Mouse (Mus musculus): ENCODE measurements around the gene Sugp2. TPM values are rescaled to one million over a fixed set of nuclear protein-coding genes. Genes with fewer than 3 reads are reported as not detected.

The Sugp2 gene
- polyA plus RNA-seq, 1 experiment: 26.2 TPM

GRCm38 (mm10) chr8:70293988-70294405 is 60.0 kb downstream of the Sugp2 start:
- no peak for TF ChIP-seq GATA1 (IDR thresholded peaks at IDR 0.05; ENCODE audit: low read length)

- TF ChIP-seq GATA1 (IDR thresholded peaks at IDR 0.05; ENCODE audit: low read length): no peak
Observed at GRCm38 (mm10) chr8:70300881-70301280, 66.9 kb downstream of the Sugp2 start.

DNA sequence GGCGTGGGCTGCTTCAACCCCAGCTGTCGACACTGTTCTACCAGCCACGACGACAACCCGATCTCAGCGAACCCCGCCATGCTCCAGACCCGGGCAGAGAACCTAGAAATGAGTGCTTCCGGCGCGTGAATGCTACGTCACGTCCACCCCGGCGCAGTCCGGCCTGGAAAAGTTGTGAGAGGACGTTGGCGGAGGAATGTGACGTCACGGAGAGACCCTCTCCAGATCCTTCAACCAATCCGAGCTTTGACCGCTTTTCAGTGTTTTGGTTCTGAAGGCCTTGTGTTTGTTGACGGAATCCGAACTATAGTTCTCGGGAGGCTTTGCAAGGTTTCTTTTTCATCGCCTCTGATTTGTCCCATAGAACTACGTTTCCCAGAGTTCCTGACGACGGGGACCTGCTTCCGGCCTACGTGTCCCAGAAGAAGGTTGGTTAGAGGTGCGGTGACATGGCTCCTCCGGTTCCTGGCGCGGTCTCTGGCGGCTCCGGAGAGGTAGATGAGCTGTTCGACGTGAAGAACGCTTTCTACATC is 68.4 kb downstream of the Sugp2 start, which contains the start of the genes Ddx49 and Cope:
Ddx49 (minus strand) TSS at position 132 of the 533 bp plus-strand sequence.
Cope (plus strand) TSS at position 161 of the 533 bp plus-strand sequence.
- no peak for TF ChIP-seq GATA1 (IDR thresholded peaks at IDR 0.05; ENCODE audit: low read length)

GRCm38 (mm10) chr8:70302901-70303300 is 68.9 kb downstream of the Sugp2 start:
- no peak for TF ChIP-seq GATA1 (IDR thresholded peaks at IDR 0.05; ENCODE audit: low read length)

DNA sequence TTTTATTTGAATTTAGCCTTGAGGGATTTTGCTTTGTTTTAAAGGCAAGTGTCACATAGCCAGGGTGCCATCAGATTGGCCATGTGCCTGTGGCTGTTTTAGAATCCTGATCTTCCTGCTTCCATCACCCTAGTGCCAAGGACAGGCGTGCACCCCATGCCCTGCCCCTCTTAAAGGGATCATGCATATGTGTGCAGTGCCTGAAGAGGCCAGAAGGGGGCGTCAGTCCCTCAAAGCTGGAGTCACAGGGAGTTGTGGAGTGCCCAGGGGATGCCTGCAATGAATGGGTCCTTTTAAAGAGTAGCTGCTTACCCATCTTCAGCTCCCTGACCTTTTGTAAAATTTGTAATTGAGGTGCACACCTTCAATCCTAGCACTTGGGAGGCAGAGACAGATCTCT is 75.3 kb downstream of the Sugp2 start:
- no peak for TF ChIP-seq GATA1 (IDR thresholded peaks at IDR 0.05; ENCODE audit: low read length)

DNA sequence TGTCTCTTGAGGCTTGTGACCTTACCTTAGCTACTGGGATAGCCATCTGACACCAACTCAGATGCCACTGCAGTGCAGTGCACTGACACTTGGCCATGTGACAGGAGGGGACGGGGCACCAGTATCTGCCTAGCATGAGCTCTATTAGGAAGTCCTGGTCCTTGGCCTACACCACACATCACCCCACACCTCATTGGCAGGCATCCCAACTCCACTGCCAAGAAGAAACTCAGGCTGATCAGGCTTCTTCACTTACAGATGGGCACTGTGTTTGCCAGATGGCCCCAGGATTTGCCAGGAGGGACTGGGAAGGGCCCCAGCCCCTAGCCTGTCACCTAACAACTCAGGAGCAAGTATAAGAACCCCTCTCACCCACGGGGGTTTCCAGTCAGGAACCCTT is 79.4 kb downstream of the Sugp2 start:
- TF ChIP-seq GATA1 (IDR thresholded peaks at IDR 0.05; ENCODE audit: low read length): no peak

- TF ChIP-seq GATA1 (IDR thresholded peaks at IDR 0.05; ENCODE audit: low read length): no peak
Observed at GRCm38 (mm10) chr8:70315624-70316510, 81.8 kb downstream of the Sugp2 start, which contains the start of gene Cers1. Cers1 (plus strand) TSS chr8:70315775.

DNA sequence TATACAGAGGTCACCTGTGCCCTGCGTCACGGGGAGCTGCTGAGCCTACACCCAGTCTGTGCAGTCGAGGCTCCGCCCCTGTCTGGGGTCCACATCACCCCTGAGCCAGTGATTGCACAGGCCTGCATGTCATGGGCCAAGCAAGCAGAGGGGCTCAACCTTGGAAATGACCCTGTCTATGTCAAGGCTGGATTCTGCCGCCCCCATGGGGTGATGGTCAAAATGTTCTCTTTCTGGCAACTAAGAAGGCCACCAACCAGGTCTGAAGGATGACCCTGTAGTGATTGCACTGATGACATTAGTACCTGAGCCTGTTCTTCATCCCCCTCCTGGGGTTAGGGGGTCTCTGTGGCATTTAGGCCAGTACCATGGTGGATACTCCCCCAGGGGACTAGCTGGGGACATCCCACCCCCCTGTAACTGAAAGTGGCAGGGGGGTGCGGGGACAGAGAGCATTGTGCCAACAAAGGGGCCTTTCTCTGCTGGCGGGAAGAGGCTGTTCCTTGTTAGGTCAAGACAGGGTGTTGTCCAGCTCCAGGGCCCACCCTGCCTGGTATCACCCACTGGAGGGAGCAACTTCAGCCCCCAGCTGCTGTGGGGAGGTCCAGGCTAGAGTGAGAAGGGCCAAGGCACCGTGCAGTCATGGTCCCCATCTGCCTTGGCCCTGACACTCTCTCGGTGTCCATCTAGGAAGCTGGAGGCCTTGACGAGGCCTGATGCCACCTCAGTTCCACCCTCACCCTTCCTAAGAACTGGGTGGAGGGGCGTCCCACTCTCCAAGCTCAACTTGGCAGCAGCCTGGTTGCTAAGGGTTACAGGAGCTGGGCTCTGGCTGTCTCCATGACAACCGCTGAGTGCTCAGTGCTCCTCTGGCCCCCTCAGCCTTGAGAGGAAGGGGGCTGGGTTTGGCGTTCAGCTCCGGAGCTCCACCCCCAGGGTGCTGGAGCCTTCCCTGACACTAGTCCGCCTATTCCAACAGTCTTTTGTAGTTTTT is 82.8 kb downstream of the Sugp2 start:
- no peak for TF ChIP-seq GATA1 (IDR thresholded peaks at IDR 0.05; ENCODE audit: low read length)

DNA sequence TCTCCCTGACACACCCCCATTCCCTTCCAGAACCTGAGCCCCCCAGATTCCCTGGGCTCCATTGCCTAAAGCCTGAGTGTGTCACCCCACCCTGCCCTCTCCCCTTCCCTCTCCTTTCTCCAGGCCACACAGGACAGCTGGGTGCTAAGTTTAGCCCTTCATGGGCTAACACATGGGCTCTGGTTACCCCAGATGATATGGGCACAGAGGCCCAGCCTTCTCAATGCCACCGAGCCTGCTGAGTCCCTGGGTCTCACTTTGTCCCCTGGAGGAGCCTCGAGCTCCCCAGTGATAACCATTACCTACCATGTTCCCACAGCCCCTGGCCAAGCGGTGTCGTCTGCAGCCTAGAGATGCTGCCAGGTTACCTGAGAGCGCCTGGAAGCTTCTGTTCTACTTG is 83.8 kb downstream of the Sugp2 start:
- no peak for TF ChIP-seq GATA1 (IDR thresholded peaks at IDR 0.05; ENCODE audit: low read length)

- TF ChIP-seq GATA1 (IDR thresholded peaks at IDR 0.05; ENCODE audit: low read length): no peak
Observed at GRCm38 (mm10) chr8:70323716-70324115, 89.7 kb downstream of the Sugp2 start.

GRCm38 (mm10) chr8:70327512-70327911 is 93.5 kb downstream of the Sugp2 start:
- TF ChIP-seq GATA1 (IDR thresholded peaks at IDR 0.05; ENCODE audit: low read length): no peak

- TF ChIP-seq GATA1 (IDR thresholded peaks at IDR 0.05; ENCODE audit: low read length): no peak
Observed at GRCm38 (mm10) chr8:70329124-70329834, 95.3 kb downstream of the Sugp2 start, which contains the start of gene Gdf1. Gdf1 (plus strand) TSS chr8:70329817.

Other genes with a start within 250 kb of the Sugp2 start
- gene Gatad2a, start 237.8 kb upstream of the Sugp2 start, polyA plus RNA-seq (2012): 79.8 and 115 TPM in 2 replicates
- 44.0 and 45.1 TPM in 2 replicates for gene Mau2, start 191.5 kb upstream of the Sugp2 start, polyA plus RNA-seq (2012)
- 48.9 and 53.3 TPM in 2 replicates for gene Sugp1, start 191.4 kb upstream of the Sugp2 start, polyA plus RNA-seq (2012)
- 0.08 TPM in 1 of 2 replicates, not detected in the other for gene Tm6sf2, start 161.3 kb upstream of the Sugp2 start, polyA plus RNA-seq (2012)
- not detected in 2 replicates for gene Hapln4, start 150.8 kb upstream of the Sugp2 start, polyA plus RNA-seq (2012)
- not detected in 2 replicates for gene Ncan, start 113.4 kb upstream of the Sugp2 start, polyA plus RNA-seq (2012)
- 17.2 and 17.9 TPM in 2 replicates for gene Nr2c2ap, start 102.9 kb upstream of the Sugp2 start, polyA plus RNA-seq (2012)
- 3.2 and 6.5 TPM in 2 replicates for gene Rfxank, start 95.1 kb upstream of the Sugp2 start, polyA plus RNA-seq (2012)
- gene Borcs8, start 94.7 kb upstream of the Sugp2 start, polyA plus RNA-seq (2012): 20.5 and 52.7 TPM in 2 replicates
- 2.7 and 3.6 TPM in 2 replicates for gene Mef2b, start 94.5 kb upstream of the Sugp2 start, polyA plus RNA-seq (2012)
- 130 and 149 TPM in 2 replicates for gene Tmem161a, start 61.9 kb upstream of the Sugp2 start, polyA plus RNA-seq (2012)
- gene Slc25a42, start 21.9 kb upstream of the Sugp2 start, polyA plus RNA-seq (2012): 18.7 and 20.1 TPM in 2 replicates
- gene Armc6, start 240 bp downstream of the Sugp2 start, polyA plus RNA-seq (2012): 24.5 and 26.2 TPM in 2 replicates
- 34.3 and 37.1 TPM in 2 replicates for gene Homer3, start 48.6 kb downstream of the Sugp2 start, polyA plus RNA-seq (2012)
- gene Ddx49, start 68.3 kb downstream of the Sugp2 start, polyA plus RNA-seq (2012): 41.5 and 54.5 TPM in 2 replicates
- gene Cope, start 68.3 kb downstream of the Sugp2 start, polyA plus RNA-seq (2012): 311 and 375 TPM in 2 replicates
- not detected in 2 replicates for gene Cers1, start 81.5 kb downstream of the Sugp2 start, polyA plus RNA-seq (2012)
- gene Gdf1, start 95.6 kb downstream of the Sugp2 start, polyA plus RNA-seq (2012): not detected in 2 replicates
- gene Upf1, start 119.1 kb downstream of the Sugp2 start, polyA plus RNA-seq (2012): 126 and 139 TPM in 2 replicates
- 0.28 and 0.29 TPM in 2 replicates for gene Comp, start 139.3 kb downstream of the Sugp2 start, polyA plus RNA-seq (2012)
- 25.8 and 29.6 TPM in 2 replicates for gene Crtc1, start 205.4 kb downstream of the Sugp2 start, polyA plus RNA-seq (2012)
- 10.0 and 10.8 TPM in 2 replicates for gene Klhl26, start 242.7 kb downstream of the Sugp2 start, polyA plus RNA-seq (2012)